In genomic region chr1:134292601-134293000, GRCm38 (mm10) we compare ENCODE assay signal across 28 mouse cellular contexts. TPM values are rescaled to one million over a fixed set of nuclear protein-coding genes. Genes with fewer than 3 reads are reported as not detected.
DNase-seq lines count a peak whose midpoint lies in the region; ATAC-seq and TF ChIP-seq lines count a peak whose summit lies in the region.
"Had no signal": no experiment of that assay in that cellular context is flagged by ENCODE, and none has a peak within 500 bp of the region (broad histone marks: within the 10 kb centered on the region; RNA-seq: fewer than 3 reads in every experiment).

No protein-coding gene starts in this region.

- TF ChIP-seq CTCF in heart, adult 2 months (IDR thresholded peaks at IDR 0.05): no peak

- no peak overlapping the region for H3ac ChIP-seq in myocyte (ENCODE audit: control insufficient read depth, insufficient read length)

- intact Hi-C loops in heart, adult 2 months (cut with DNase I): no loop called here
- intact Hi-C loops in heart, postnatal 36 days (cut with DNase I): no loop called here

- H3K4me1 ChIP-seq in heart, adult 2 months (ENCODE audit: control insufficient read depth, insufficient read depth, low read length): peaks cover 2% of the 10 kb centered on the region; the same call in 1 of the 2 replicates
- H3K4me1 ChIP-seq in midbrain, embryonic 10.5 days: peaks cover 30% of the 10 kb centered on the region
- no peaks in the 10 kb centered on the region for H3K4me1 ChIP-seq in midbrain, embryonic 11.5 days (ENCODE audit: control insufficient read depth, insufficient read depth, low read length)
- peaks cover 35% of the 10 kb centered on the region for H3K4me1 ChIP-seq in embryonic facial prominence, embryonic 13.5 days

- no peak for DNase-seq in heart, adult 2 months
- DNase-seq in heart, postnatal 36 days: no peak
- no peak for DNase-seq in midbrain, embryonic 10.5 days (ENCODE audit: low spot score)
- no peak for DNase-seq in midbrain, embryonic 11.5 days (ENCODE audit: low spot score, missing footprints)
- no peak for DNase-seq in adrenal gland, postnatal 14 days
- DNase-seq: adrenal gland, adult 8-10 months; B cell, adult 2 months; cerebellum, adult 18-20 months; cerebellum, postnatal 10 days; kidney, postnatal 36 days; left cerebral cortex, postnatal 4 days; lung, postnatal 4 days; right cerebral cortex, adult 18-20 months; spleen, adult 18-20 months; thymus, adult 2 months; thymus, postnatal 36 days had no signal

- no peak for TF ChIP-seq POLR2A in heart, adult 2 months (IDR thresholded peaks at IDR 0.05; ENCODE audit: insufficient read depth, low read depth, low read length)
- TF ChIP-seq POLR2A in myocyte (IDR thresholded peaks at IDR 0.05; ENCODE audit: insufficient read length, low read depth): peak; percentile 76

- no peak overlapping the region for H3K9ac ChIP-seq in heart, adult 2 months (ENCODE audit: low read depth, low read length)
- no peak overlapping the region for H3K9ac ChIP-seq in midbrain, embryonic 11.5 days (ENCODE audit: low read length)
- H3K9ac ChIP-seq in embryonic facial prominence, embryonic 13.5 days: no peak overlapping the region
- H3K9ac ChIP-seq: hindbrain, embryonic 15.5 days; midbrain, embryonic 15.5 days; neural tube, embryonic 12.5 days had no signal

- peak overlapping the region; percentile 55 for H3K27ac ChIP-seq in heart, adult 2 months
- 0 out of 2 replicates have a peak overlapping the region, but pooled peaks have one; percentile 39 for H3K27ac ChIP-seq in midbrain, embryonic 10.5 days (replicated peaks)
- H3K27ac ChIP-seq in midbrain, embryonic 11.5 days (ENCODE audit: low read depth, low read length): no peak overlapping the region
- H3K27ac ChIP-seq in embryonic facial prominence, embryonic 13.5 days: peak overlapping the region; percentile 39; the same call in 1 of the 2 replicates
- H3K27ac ChIP-seq: hindbrain, embryonic 15.5 days; midbrain, embryonic 15.5 days; neural tube, embryonic 12.5 days had no signal

- H3K79me2 ChIP-seq in heart, adult 2 months (replicated peaks; ENCODE audit: control insufficient read depth, insufficient read depth, low read length): no peaks in the 10 kb centered on the region
- no peaks in the 10 kb centered on the region for H3K79me2 ChIP-seq in myocyte (ENCODE audit: control insufficient read depth, insufficient read depth)

- no peak overlapping the region for H3K4me2 ChIP-seq in midbrain, embryonic 11.5 days
- H3K4me2 ChIP-seq in embryonic facial prominence, embryonic 13.5 days: no peak overlapping the region
- peak overlapping the region; percentile 80 for H3K4me2 ChIP-seq in myocyte (ENCODE audit: low read depth)
- H3K4me2 ChIP-seq: heart, embryonic 11.5 days; hindbrain, embryonic 15.5 days; liver, embryonic 11.5 days; midbrain, embryonic 15.5 days; neural tube, embryonic 12.5 days had no signal

- H3K27me3 ChIP-seq in heart, adult 2 months (ENCODE audit: control insufficient read depth, insufficient read depth, low read length): no peaks in the 10 kb centered on the region
- peaks cover 12% of the 10 kb centered on the region for H3K27me3 ChIP-seq in midbrain, embryonic 10.5 days (ENCODE audit: low read depth, poor library complexity, severe bottlenecking)
- peaks cover 1% of the 10 kb centered on the region; the same call in 1 of the 2 replicates for H3K27me3 ChIP-seq in midbrain, embryonic 11.5 days (ENCODE audit: control insufficient read depth, insufficient read depth, low read length)
- peaks cover 12% of the 10 kb centered on the region for H3K27me3 ChIP-seq in embryonic facial prominence, embryonic 13.5 days
- H3K27me3 ChIP-seq in myocyte (ENCODE audit: control insufficient read depth, insufficient read depth, insufficient read length): no peaks in the 10 kb centered on the region

- ATAC-seq in midbrain, embryonic 11.5 days (ENCODE audit: low FRiP score): no peak
- ATAC-seq in embryonic facial prominence, embryonic 13.5 days (ENCODE audit: insufficient number of reproducible peaks, insufficient read depth, low FRiP score, low TSS enrichment, low read depth): no peak
- ATAC-seq: inflammation-experienced regulatory T-cells, adult 6 months; midbrain, embryonic 15.5 days had no signal

- TF ChIP-seq EP300 in heart, adult 2 months (IDR thresholded peaks at IDR 0.05; ENCODE audit: insufficient read depth, low read depth, low read length): no peak

- no peaks in the 10 kb centered on the region for H3K36me3 ChIP-seq in heart, adult 2 months (ENCODE audit: control insufficient read depth, insufficient read depth, low read length)
- H3K36me3 ChIP-seq in midbrain, embryonic 10.5 days: no peaks in the 10 kb centered on the region
- H3K36me3 ChIP-seq in midbrain, embryonic 11.5 days (ENCODE audit: control insufficient read depth, insufficient read depth, low read length): no peaks in the 10 kb centered on the region
- H3K36me3 ChIP-seq in embryonic facial prominence, embryonic 13.5 days: no peaks in the 10 kb centered on the region
- H3K36me3 ChIP-seq in myocyte (ENCODE audit: control insufficient read depth, insufficient read depth): no peaks in the 10 kb centered on the region
- H3K36me3 ChIP-seq: hindbrain, embryonic 15.5 days; midbrain, embryonic 15.5 days had no signal

- no peak overlapping the region for H3K4me3 ChIP-seq in heart, adult 2 months
- no peak overlapping the region for H3K4me3 ChIP-seq in midbrain, embryonic 10.5 days
- no peak overlapping the region for H3K4me3 ChIP-seq in midbrain, embryonic 11.5 days (ENCODE audit: low read depth, low read length)
- H3K4me3 ChIP-seq in embryonic facial prominence, embryonic 13.5 days: no peak overlapping the region
- H3K4me3 ChIP-seq in myocyte: peak overlapping the region; percentile 84
- H3K4me3 ChIP-seq: hindbrain, embryonic 15.5 days; megakaryocyte, embryonic 14.5 days; midbrain, embryonic 15.5 days; neural tube, embryonic 12.5 days had no signal

- no peaks in the 10 kb centered on the region for H3K9me3 ChIP-seq in midbrain, embryonic 10.5 days (replicated peaks)
- H3K9me3 ChIP-seq in midbrain, embryonic 11.5 days (ENCODE audit: control insufficient read depth, low read length): no peaks in the 10 kb centered on the region
- H3K9me3 ChIP-seq in embryonic facial prominence, embryonic 13.5 days: peaks cover 3% of the 10 kb centered on the region; the same call in 1 of the 2 replicates
- H3K9me3 ChIP-seq: hindbrain, embryonic 15.5 days; neural tube, embryonic 12.5 days had no signal

- WGBS in heart, adult 2 months: 65% methylated on average over 9 of the region's 9 CpGs
- WGBS in midbrain, embryonic 10.5 days: 52% methylated on average over 9 of the region's 9 CpGs
- 54% methylated on average over 9 of the region's 9 CpGs for WGBS in midbrain, embryonic 11.5 days
- 35% methylated on average over 9 of the region's 9 CpGs for WGBS in embryonic facial prominence, embryonic 13.5 days

TF ChIP-seq in myocyte, 11 proteins besides CTCF, POLR2A, EP300 and RAD21:
- no peak for TF ChIP-seq REST (IDR thresholded peaks at IDR 0.05; ENCODE audit: insufficient read depth, insufficient read length)
- no peak for TF ChIP-seq TCF12 (IDR thresholded peaks at IDR 0.05; ENCODE audit: insufficient read depth, poor library complexity, severe bottlenecking)
- TF ChIP-seq CEBPB (IDR thresholded peaks at IDR 0.05; ENCODE audit: insufficient read depth, poor library complexity, severe bottlenecking): no peak
- TF ChIP-seq SRF (IDR thresholded peaks at IDR 0.05; ENCODE audit: control insufficient read depth, insufficient read length, low read depth): no peak
- TF ChIP-seq TCF3 (IDR thresholded peaks at IDR 0.05; ENCODE audit: insufficient read length, low read depth): no peak
- no peak for TF ChIP-seq MYOD1 (IDR thresholded peaks at IDR 0.05; ENCODE audit: control insufficient read depth in 1 of 3, insufficient read length in 2 of 3, low read depth in 2 of 3)
- TF ChIP-seq MAX (IDR thresholded peaks at IDR 0.05; ENCODE audit: low read depth): no peak
- TF ChIP-seq POLR2AphosphoS2 (IDR thresholded peaks at IDR 0.05; ENCODE audit: insufficient read length, low read depth): peak; percentile 97

RNA-seq across cellular contexts. Expression of gene Myog, which starts 2.8 kb away (rescaled TPM):
- not detected for total RNA-seq in heart, adult 2 months (2021)
- not detected in 2 replicates for polyA plus RNA-seq in heart, adult 2 months (2012; rRNA removed)
- not detected for total RNA-seq in heart, postnatal 36 days (2021)
- polyA plus RNA-seq in midbrain, embryonic 10.5 days (2016; fragmentation: Nextera tagmentation; extraction: Ambion mirVana): 0.07 TPM in 1 of 2 replicates, not detected in the other
- not detected in 2 replicates for polyA plus RNA-seq in midbrain, embryonic 11.5 days (2014; fragmentation: Nextera tagmentation; extraction: Ambion mirVana)
- 20.4 and 29.0 TPM in 2 replicates for polyA plus RNA-seq in embryonic facial prominence, embryonic 13.5 days (2015; fragmentation: Nextera tagmentation; extraction: Ambion mirVana)
- 1,426 TPM for polyA plus RNA-seq in myocyte (2012; fragmentation: generic; extraction: Trizol)
- total RNA-seq in adrenal gland, postnatal 14 days (2021): not detected in 2 replicates
- total RNA-seq: adrenal gland, adult 8-10 months; common myeloid progenitor, adult 5-6 weeks; layer of hippocampus, adult 8-10 months; layer of hippocampus, postnatal 25 days; left cerebral cortex, postnatal 4 days had no signal
- polyA plus RNA-seq: hindbrain, embryonic 15.5 days; inflammation-experienced regulatory T-cells, adult 6 months had no signal

RNA-seq across cellular contexts. Expression of gene Ppfia4, which starts 40.1 kb away (rescaled TPM):
- total RNA-seq in heart, adult 2 months (2021): under 1 TPM; 0.80 to 0.94 TPM
- 4.4 and 4.9 TPM in 2 replicates for polyA plus RNA-seq in heart, adult 2 months (2012; rRNA removed)
- total RNA-seq in heart, postnatal 36 days (2021): 1 to 10 TPM; 1.4 to 1.6 TPM
- 2.0 and 3.5 TPM in 2 replicates for polyA plus RNA-seq in midbrain, embryonic 10.5 days (2016; fragmentation: Nextera tagmentation; extraction: Ambion mirVana)
- polyA plus RNA-seq in midbrain, embryonic 11.5 days (2014; fragmentation: Nextera tagmentation; extraction: Ambion mirVana): 1.9 and 2.6 TPM in 2 replicates
- 4.0 and 5.0 TPM in 2 replicates for polyA plus RNA-seq in embryonic facial prominence, embryonic 13.5 days (2015; fragmentation: Nextera tagmentation; extraction: Ambion mirVana)
- polyA plus RNA-seq in myocyte (2012; fragmentation: generic; extraction: Trizol): 35.8 TPM
- total RNA-seq in adrenal gland, postnatal 14 days (2021): 0.67 and 1.6 TPM in 2 replicates

RNA-seq across cellular contexts. Expression of gene Adora1, which starts 57.4 kb away (rescaled TPM):
- total RNA-seq in heart, adult 2 months (2021): 10 to 100 TPM in 1 of 2 experiments, 1 to 10 TPM in 1; 9.6 to 15.0 TPM
- 18.6 and 19.4 TPM in 2 replicates for polyA plus RNA-seq in heart, adult 2 months (2012; rRNA removed)
- total RNA-seq in heart, postnatal 36 days (2021): 10 to 100 TPM; 18.4 to 19.8 TPM
- 0.14 and 0.17 TPM in 2 replicates for polyA plus RNA-seq in midbrain, embryonic 10.5 days (2016; fragmentation: Nextera tagmentation; extraction: Ambion mirVana)
- polyA plus RNA-seq in midbrain, embryonic 11.5 days (2014; fragmentation: Nextera tagmentation; extraction: Ambion mirVana): 0.07 and 0.08 TPM in 2 replicates
- 1.4 and 1.5 TPM in 2 replicates for polyA plus RNA-seq in embryonic facial prominence, embryonic 13.5 days (2015; fragmentation: Nextera tagmentation; extraction: Ambion mirVana)
- 4.5 TPM for polyA plus RNA-seq in myocyte (2012; fragmentation: generic; extraction: Trizol)
- total RNA-seq in adrenal gland, postnatal 14 days (2021): 78.9 and 91.9 TPM in 2 replicates
- total RNA-seq: common myeloid progenitor, adult 5-6 weeks had no signal
- polyA plus RNA-seq: inflammation-experienced regulatory T-cells, adult 6 months had no signal

Comparison
In these comparisons a context has a peak if more than half of its experiments do, and no peak if none do; other contexts are left out.
1. RNA of gene Myog, which starts 2.8 kb away (polyA plus RNA-seq): 1,426 TPM in myocyte (single experiment); 20.4 to 29.0 TPM in embryonic facial prominence, embryonic 13.5 days, 0.07 TPM in midbrain, embryonic 10.5 days, not detected in heart, adult 2 months and not detected in midbrain, embryonic 11.5 days; every median in the first group is over 10 times any median in the second.